Mouse (Mus musculus) lung, postnatal 0 days (tissue): ENCODE measurements around the gene Prmt1. TPM values are rescaled to one million over a fixed set of nuclear protein-coding genes. Genes with fewer than 3 reads are reported as not detected.

Experiments
- ATAC-seq: fragments of 200-750 bp; cut with Nextera tagmentation; 2 replicates; pipeline ENCODE4 v1.8.0; 2017; ENCODE audit warnings: moderate library complexity
- DNase-seq: peaks from one replicate; pipeline ENCODE4 v3.0.0-alpha.2; 2016; ENCODE audit warnings: low spot score
- H3K27ac ChIP-seq: fragments of 300-500 bp; sonication (generic); 2 replicates; pipeline ENCODE4 v1.5.1; 2014; ENCODE audit warnings: antibody characterized with exemption, mild to moderate bottlenecking, low read length, mixed read lengths
- H3K27me3 ChIP-seq: fragments of 300-500 bp; sonication (generic); replicated peaks from 2 replicates; pipeline ENCODE4 v1.6.1; 2014; ENCODE audit warnings: low read length, mixed read lengths; ENCODE audit not compliant: insufficient read depth
- H3K36me3 ChIP-seq: fragments of 300-500 bp; sonication (generic); 2 replicates; pipeline ENCODE4 v1.6.1; 2014; ENCODE audit warnings: low read length, mixed read lengths; ENCODE audit not compliant: insufficient read depth
- H3K4me1 ChIP-seq: fragments of 300-500 bp; sonication (generic); 2 replicates; pipeline ENCODE4 v1.6.1; 2014; ENCODE audit warnings: antibody characterized with exemption, low read depth, low read length, mixed read lengths; ENCODE audit not compliant: insufficient read depth
- H3K4me2 ChIP-seq: fragments of 300-500 bp; sonication (generic); replicated peaks from 2 replicates; pipeline ENCODE4 v1.6.1; 2014; ENCODE audit warnings: low read depth, mild to moderate bottlenecking, low read length, moderate library complexity, mixed read lengths
- H3K4me3 ChIP-seq: fragments of 300-500 bp; sonication (generic); 2 replicates; pipeline ENCODE4 v1.5.1; 2014; ENCODE audit warnings: low read depth, low read length
- H3K9ac ChIP-seq: fragments of 300-500 bp; sonication (generic); replicated peaks from 2 replicates; pipeline ENCODE4 v1.6.1; 2014; ENCODE audit warnings: low read depth, mild to moderate bottlenecking
- H3K9me3 ChIP-seq: fragments of 300-500 bp; sonication (generic); 2 replicates; pipeline ENCODE4 v1.6.1; 2016; ENCODE audit warnings: low read length, mixed read lengths
- CTCF ChIP-seq: IDR thresholded peaks from 2 replicates; pipeline ENCODE4 v1.5.1; 2016; ENCODE audit warnings: antibody characterized with exemption, mild to moderate bottlenecking
- EP300 ChIP-seq: IDR thresholded peaks from 2 replicates; pipeline ENCODE4 v1.6.1; 2016; ENCODE audit warnings: antibody characterized with exemption, mild to moderate bottlenecking, control low read depth
- WGBS: fragments of 180-500 bp; shearing (Covaris S2); extraction: QIAGEN DNeasy Blood & Tissue Kit; methylation state at CpG from one replicate; pipeline ENCODE4 v1.1.7; 2014; 5-methylcytosine and 5-hydroxymethylcytosine counted together
- polyA plus RNA-seq: library from polyadenylated mRNA; unstranded; fragments of >200 nt; fragmentation: Nextera tagmentation; extraction: Ambion mirVana; gene quantifications from 2 replicates; pipeline ENCODE4 v1.2.1, GENCODE M21; 2015

Prmt1 gene
- polyA plus RNA-seq, 1 experiment from 2014 or later = 159 TPM

GRCm38 (mm10) chr7:44975117-44975419 lies 11.3 kb downstream of the Prmt1 start:
- Histone ChIP-seq H3K4me1 (no peaks in the 10 kb centered on the region), H3K27ac (no peak overlapping the region), H3K27me3 (no peaks in the 10 kb centered on the region), H3K4me2 (peak overlapping the region; percentile 57; the same call in 1 of the 2 replicates), H3K4me3 (no peak overlapping the region), H3K9me3 (no peaks in the 10 kb centered on the region), H3K9ac (no peak overlapping the region), H3K36me3 (peaks cover 11% of the 10 kb centered on the region)
- DNase-seq = no peak
- TF ChIP-seq EP300 (no peak), CTCF (no peak)
- WGBS = 11% methylated on average over 6 of the region's 6 CpGs
- no peak for ATAC-seq

GRCm38 (mm10) chr7:44974383-44975116 lies 11.8 kb downstream of the Prmt1 start, which contains the start of gene Cpt1c:
Cpt1c (minus strand) TSS chr7:44974851.
- DNase-seq = peak; percentile 88

GRCm38 (mm10) chr7:44973415-44974130 lies 12.8 kb downstream of the Prmt1 start:
- TF ChIP-seq CTCF (no peak), EP300 (no peak)
- no peak overlapping the region for H3K4me3 ChIP-seq
- peak overlapping the region; percentile 57; the same call in 1 of the 2 replicates for H3K4me2 ChIP-seq
- no peaks in the 10 kb centered on the region for H3K27me3 ChIP-seq
- no peak overlapping the region for H3K27ac ChIP-seq
- DNase-seq = no peak
- H3K9ac ChIP-seq = no peak overlapping the region
- no peak for ATAC-seq
- H3K36me3 ChIP-seq = peaks cover 4% of the 10 kb centered on the region
- WGBS = 38% methylated on average over 14 of the region's 14 CpGs
- no peaks in the 10 kb centered on the region for H3K4me1 ChIP-seq
- no peaks in the 10 kb centered on the region for H3K9me3 ChIP-seq

More at GRCm38 (mm10) chr7:44974383-44975116, 11.8 kb downstream of the Prmt1 start, which contains the start of gene Cpt1c:
- Histone ChIP-seq H3K9me3 (no peaks in the 10 kb centered on the region), H3K4me3 (peak within 1 kb of the TSS; percentile 30), H3K4me1 (no peaks in the 10 kb centered on the region), H3K27ac (0 out of 2 replicates have a peak within 1 kb of the TSS, but pooled peaks have one; percentile 26), H3K9ac (no peak within 1 kb of the TSS), H3K4me2 (peak within 1 kb of the TSS; percentile 57), H3K36me3 (peaks cover 6% of the 10 kb centered on the region), H3K27me3 (no peaks in the 10 kb centered on the region)
- peak; percentile 30 for ATAC-seq
- WGBS = 4% methylated on average over 20 of the region's 22 CpGs
- TF ChIP-seq CTCF = 0 out of 2 replicates have a peak, but pooled peaks have one; percentile 13
- TF ChIP-seq EP300 = no peak

- WGBS = 54% methylated on average over 7 of the region's 7 CpGs
- TF ChIP-seq EP300 (no peak), CTCF (no peak)
- no peaks in the 10 kb centered on the region for H3K36me3 ChIP-seq
- ATAC-seq = no peak
- no peaks in the 10 kb centered on the region for H3K9me3 ChIP-seq
- H3K4me2 ChIP-seq = no peak overlapping the region
- DNase-seq = no peak
- H3K4me1 ChIP-seq = no peaks in the 10 kb centered on the region
- no peak overlapping the region for H3K4me3 ChIP-seq
- H3K9ac ChIP-seq = no peak overlapping the region
- no peaks in the 10 kb centered on the region for H3K27me3 ChIP-seq
- H3K27ac ChIP-seq = no peak overlapping the region
These were observed 15.2 kb downstream of the Prmt1 start for GRCm38 (mm10) chr7:44971142-44971541.

GRCm38 (mm10) chr7:44970231-44970691 lies 16.1 kb downstream of the Prmt1 start:
- Histone ChIP-seq H3K36me3 (no peaks in the 10 kb centered on the region), H3K9ac (peak overlapping the region; percentile 41; the same call in 1 of the 2 replicates), H3K27me3 (no peaks in the 10 kb centered on the region), H3K4me3 (peak overlapping the region; percentile 48), H3K4me2 (peak overlapping the region; percentile 89), H3K27ac (0 out of 2 replicates have a peak overlapping the region, but pooled peaks have one; percentile 21), H3K9me3 (no peaks in the 10 kb centered on the region), H3K4me1 (no peaks in the 10 kb centered on the region)
- no peak for TF ChIP-seq EP300
- no peak for TF ChIP-seq CTCF
- WGBS = 1% methylated on average over 36 of the region's 36 CpGs
- DNase-seq (peak; percentile 95), ATAC-seq (peak; percentile 98)

- no peak overlapping the region for H3K4me3 ChIP-seq
- no peak for ATAC-seq
- DNase-seq = no peak
- no peak overlapping the region for H3K4me2 ChIP-seq
- WGBS = 54% methylated on average over 15 of the region's 15 CpGs
- no peaks in the 10 kb centered on the region for H3K9me3 ChIP-seq
- no peak overlapping the region for H3K9ac ChIP-seq
- H3K27ac ChIP-seq = no peak overlapping the region
- H3K27me3 ChIP-seq = no peaks in the 10 kb centered on the region
- H3K4me1 ChIP-seq = no peaks in the 10 kb centered on the region
- H3K36me3 ChIP-seq = no peaks in the 10 kb centered on the region
- TF ChIP-seq EP300 (no peak), CTCF (peak; percentile 26)
These were observed 19.7 kb downstream of the Prmt1 start for GRCm38 (mm10) chr7:44966638-44967037.
